Mouse (Mus musculus): ENCODE data around the gene Frk.
"Not testable (repeated sequence)": the region's sequence is repeated elsewhere in the genome, so short reads cannot be mapped to it uniquely, and the experiment has no call there.

Frk gene

GRCm38 (mm10) chr10:34617216-34617615 lies 134.0 kb downstream of the Frk start:
- DNase-seq (ENCODE audit: low read depth, low spot score) = no peak

DNA sequence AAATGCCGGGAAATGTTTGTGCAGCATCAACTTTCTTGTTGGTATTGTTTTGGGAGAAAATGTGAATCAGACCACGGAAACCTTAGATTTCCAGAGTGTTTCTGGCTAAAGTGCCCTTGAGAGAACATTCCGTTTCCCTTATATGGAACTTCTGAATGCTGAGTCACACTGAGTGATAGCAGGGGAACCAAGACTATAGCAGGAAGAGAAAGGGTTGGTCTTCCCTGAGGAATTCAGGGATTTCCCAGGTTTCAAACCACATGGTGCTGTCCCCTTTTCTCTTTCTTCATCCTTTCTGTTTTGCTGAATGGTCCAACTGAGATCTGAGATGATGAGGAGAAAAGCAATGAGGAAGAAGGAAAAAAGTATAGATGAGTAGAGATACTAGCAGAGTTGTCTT lies 135.3 kb downstream of the Frk start:
- DNase-seq (ENCODE audit: low read depth, low spot score) = no peak

DNA sequence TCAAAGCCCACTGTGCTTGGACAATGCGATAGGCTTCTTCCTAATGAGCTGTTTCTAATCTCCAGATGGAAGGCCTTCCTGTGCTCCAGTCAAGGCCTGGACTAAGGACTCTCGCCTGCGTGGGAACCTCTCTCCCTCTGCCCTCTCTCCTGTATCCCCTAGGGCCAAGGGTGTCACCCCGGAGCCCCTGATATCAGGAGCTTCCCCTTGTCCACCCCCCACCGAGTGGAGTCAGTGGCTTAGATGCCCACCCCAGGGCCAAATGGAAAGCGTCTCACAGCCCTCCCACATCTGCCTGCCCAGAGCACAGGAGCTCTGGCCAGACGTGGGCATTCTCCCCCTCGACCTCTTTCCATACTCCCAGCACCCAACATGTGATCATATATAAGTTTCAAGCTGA lies 137.3 kb downstream of the Frk start:
- DNase-seq (ENCODE audit: low read depth, low spot score) = not testable (repeated sequence)

DNA sequence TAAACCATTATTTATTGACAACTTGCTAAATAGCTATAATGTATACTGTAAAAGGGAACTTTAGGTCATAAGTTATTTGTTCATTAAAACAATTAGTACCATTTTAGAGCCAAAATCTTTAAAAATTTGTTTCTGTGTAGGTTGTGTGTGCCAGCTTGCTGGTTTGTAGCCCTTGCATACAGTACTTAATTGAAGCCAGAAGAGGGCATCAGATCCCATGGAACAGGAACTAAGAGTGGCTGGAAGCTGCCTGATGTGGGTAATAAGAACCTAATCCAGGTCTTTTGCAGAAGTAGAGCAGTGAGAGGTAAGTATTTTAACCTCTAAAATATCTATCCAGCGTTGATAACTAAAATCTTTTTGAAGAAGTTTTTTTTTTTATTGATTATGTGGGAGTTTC lies 155.0 kb downstream of the Frk start:
- DNase-seq (ENCODE audit: low read depth, low spot score) = no peak
